Mouse (Mus musculus): Measurements from ENCODE around the gene Extl1.

- no peak for TF ChIP-seq CTCF (IDR thresholded peaks at IDR 0.05; ENCODE audit: low read depth, low read length)
- TF ChIP-seq GATA1 (IDR thresholded peaks at IDR 0.05; ENCODE audit: borderline replicate concordance, low read length), result no peak
- TF ChIP-seq GATA2 (IDR thresholded peaks at IDR 0.05; ENCODE audit: borderline replicate concordance, low read depth, low read length), result no peak
- no peak for TF ChIP-seq TAL1 (conservative IDR thresholded peaks at IDR 0.05; ENCODE audit: low read depth, low read length)
- no peak for TF ChIP-seq POLR2AphosphoS5 (IDR thresholded peaks at IDR 0.05; ENCODE audit: insufficient replicate concordance, low read depth, low read length)
These were observed 68.2 kb downstream of the Extl1 start for GRCm38 (mm10) chr4:134315470-134315869.
